Mouse (Mus musculus): ENCODE measurements around the gene Psmd10. TPM values are rescaled to one million over a fixed set of nuclear protein-coding genes. Genes with fewer than 3 reads are reported as not detected.

The Psmd10 gene
- total RNA-seq (2012; rRNA removed): 47.9 and 48.0 TPM in 2 replicates
- 64.1 and 69.2 TPM in 2 replicates for total RNA-seq (2014; rRNA removed)
- 47.3 and 49.3 TPM in 2 replicates for polyA plus RNA-seq (2012; ENCODE audit: insufficient read length, low read depth)

- no peaks in the 10 kb centered on the region for H3K4me1 ChIP-seq (ENCODE audit: control insufficient read depth in 1 of 2, insufficient read depth in 2 of 2)
- H3K4me3 ChIP-seq (replicated peaks in 1 of 3; ENCODE audit: low read depth in 2 of 3, low read length in 2 of 3, poor library complexity in 1 of 3): peak within 1 kb of the TSS; percentile 62 to 83 (median 81)
- no peaks in the 10 kb centered on the region for H3K27me3 ChIP-seq (replicated peaks)
- H3K27ac ChIP-seq (ENCODE audit: insufficient read depth, low read depth): peak within 1 kb of the TSS; percentile 46; the same call in 1 of the 2 replicates
- H3K4me2 ChIP-seq (ENCODE audit: insufficient read depth, low read depth, poor library complexity, severe bottlenecking): peak within 1 kb of the TSS; percentile 67
- in situ Hi-C loops (cut with MboI; ENCODE audit: low pct_ligation_motif_present, low pct_unique_long_range_greater_than_20kb, low sequenced_read_pairs): no loop called here
- no peaks in the 10 kb centered on the region for H3K9me3 ChIP-seq (replicated peaks; ENCODE audit: low read length)
- H3K9ac ChIP-seq (ENCODE audit: insufficient read depth, low read depth): peak within 1 kb of the TSS; percentile 92
- dilution Hi-C loops (cut with MboI; ENCODE audit: extremely low pct_ligation_motif_present, extremely low pct_unique_long_range_greater_than_20kb, low sequenced_read_pairs): no loop called here
- H3K36me3 ChIP-seq (replicated peaks in 1 of 2; ENCODE audit: control insufficient read depth in 1 of 2, insufficient read depth in 1 of 2, low read length in 1 of 2): peaks cover 10 to 16% of the 10 kb centered on the region in 2 experiments
- peaks cover 12% of the 10 kb centered on the region for H3K79me2 ChIP-seq (replicated peaks; ENCODE audit: control insufficient read depth, extremely low read depth, insufficient read depth, poor library complexity, severe bottlenecking)
- DNase-seq (ENCODE audit: extremely low read depth): peak; percentile 97
- TF ChIP-seq JUND (conservative IDR thresholded peaks at IDR 0.05; ENCODE audit: low read depth, low read length) (no peak), SMC3 (IDR thresholded peaks at IDR 0.05; ENCODE audit: low read depth, low read length) (peak; percentile 3; the same call in 1 of the 2 replicates), ELF1 (IDR thresholded peaks at IDR 0.05; ENCODE audit: low read depth, low read length) (peak; percentile 95), SIN3A (IDR thresholded peaks at IDR 0.05; ENCODE audit: low read length) (peak; percentile 91), ZNF384 (IDR thresholded peaks at IDR 0.05; ENCODE audit: low read depth, low read length) (no peak), CHD2 (IDR thresholded peaks at IDR 0.05; ENCODE audit: low read length) (0 out of 2 replicates have a peak, but pooled peaks have one; percentile 35), E2F4 (IDR thresholded peaks at IDR 0.05; ENCODE audit: insufficient replicate concordance, low read depth, low read length) (no peak), POLR2A (IDR thresholded peaks at IDR 0.05; ENCODE audit: low read depth, low read length) (peak; percentile 69), CHD1 (IDR thresholded peaks at IDR 0.05; ENCODE audit: low read depth, low read length) (0 out of 2 replicates have a peak, but pooled peaks have one; percentile 61), HCFC1 (IDR thresholded peaks at IDR 0.05; ENCODE audit: low read depth, low read length) (peak; percentile 96), NELFE (IDR thresholded peaks at IDR 0.05; ENCODE audit: low read depth, low read length) (peak; percentile 59), GABPA (IDR thresholded peaks at IDR 0.05; ENCODE audit: insufficient replicate concordance, low read depth, low read length) (peak; percentile 38; the same call in 1 of the 2 replicates), IRF4 (IDR thresholded peaks at IDR 0.05; ENCODE audit: low read depth, low read length) (0 out of 2 replicates have a peak, but pooled peaks have one; percentile 15), RAD21 (IDR thresholded peaks at IDR 0.05; ENCODE audit: low read depth, low read length) (no peak), UBTF (IDR thresholded peaks at IDR 0.05; ENCODE audit: low read depth, low read length) (no peak), KAT2A (IDR thresholded peaks at IDR 0.05; ENCODE audit: insufficient replicate concordance, low read length) (peak; percentile 90; the same call in 1 of the 2 replicates), EP300 (IDR thresholded peaks at IDR 0.05; ENCODE audit: low read length) (no peak), TCF12 (IDR thresholded peaks at IDR 0.05; ENCODE audit: low read depth, low read length) (no peak; the same call in 1 of the 2 replicates), TBP (conservative IDR thresholded peaks at IDR 0.05; ENCODE audit: low read depth, low read length) (0 out of 2 replicates have a peak, but pooled peaks have one; percentile 24)
These were observed at the start of gene Psmd10, which contains the start of gene Atg4a for GRCm38 (mm10) chrX:140956272-140956940. Gene Psmd10 (minus strand): TSS chrX:140956728. Gene Atg4a (plus strand): TSS chrX:140956907.

GRCm38 (mm10) chrX:140998885-140999284 is 42.4 kb upstream of the Psmd10 start:
- dilution Hi-C loops (cut with MboI; ENCODE audit: extremely low pct_ligation_motif_present, extremely low pct_unique_long_range_greater_than_20kb, low sequenced_read_pairs) (no loop called here), in situ Hi-C loops (cut with MboI; ENCODE audit: low pct_ligation_motif_present, low pct_unique_long_range_greater_than_20kb, low sequenced_read_pairs) (no loop called here)
- H3K9me3 ChIP-seq (replicated peaks; ENCODE audit: low read length): no peaks in the 10 kb centered on the region
- no peak overlapping the region for H3K9ac ChIP-seq (ENCODE audit: insufficient read depth, low read depth)
- H3K4me2 ChIP-seq (ENCODE audit: insufficient read depth, low read depth, poor library complexity, severe bottlenecking): no peak overlapping the region
- H3K79me2 ChIP-seq (replicated peaks; ENCODE audit: control insufficient read depth, extremely low read depth, insufficient read depth, poor library complexity, severe bottlenecking): no peaks in the 10 kb centered on the region
- no peak for TF ChIP-seq MAZ (IDR thresholded peaks at IDR 0.05; ENCODE audit: low read depth, low read length)
- TF ChIP-seq ZNF384 (IDR thresholded peaks at IDR 0.05; ENCODE audit: low read depth, low read length): no peak
- no peak for TF ChIP-seq USF1 (IDR thresholded peaks at IDR 0.05; ENCODE audit: low read depth, low read length)
- H3K27me3 ChIP-seq (replicated peaks): no peaks in the 10 kb centered on the region
- no peak for DNase-seq (ENCODE audit: extremely low read depth)
- H3K27ac ChIP-seq (ENCODE audit: insufficient read depth, low read depth): no peak overlapping the region
- H3K36me3 ChIP-seq (replicated peaks in 1 of 2; ENCODE audit: control insufficient read depth in 1 of 2, insufficient read depth in 1 of 2, low read length in 1 of 2): peaks cover 37 to 44% of the 10 kb centered on the region in 2 experiments
- no peak overlapping the region for H3K4me3 ChIP-seq (replicated peaks in 1 of 3; ENCODE audit: low read depth in 2 of 3, low read length in 2 of 3, poor library complexity in 1 of 3)
- H3K4me1 ChIP-seq (ENCODE audit: control insufficient read depth in 1 of 2, insufficient read depth in 2 of 2): no peaks in the 10 kb centered on the region

All from CH12.LX (cell line).